Mouse (Mus musculus): ENCODE measurements at regions not wholly inside any gene's neighbourhood (a gene's known extent, or its start where the extent isn't known, plus 50 kb on each side); places are given as distances from the start of the nearest gene placed in this dataset.

DNA sequence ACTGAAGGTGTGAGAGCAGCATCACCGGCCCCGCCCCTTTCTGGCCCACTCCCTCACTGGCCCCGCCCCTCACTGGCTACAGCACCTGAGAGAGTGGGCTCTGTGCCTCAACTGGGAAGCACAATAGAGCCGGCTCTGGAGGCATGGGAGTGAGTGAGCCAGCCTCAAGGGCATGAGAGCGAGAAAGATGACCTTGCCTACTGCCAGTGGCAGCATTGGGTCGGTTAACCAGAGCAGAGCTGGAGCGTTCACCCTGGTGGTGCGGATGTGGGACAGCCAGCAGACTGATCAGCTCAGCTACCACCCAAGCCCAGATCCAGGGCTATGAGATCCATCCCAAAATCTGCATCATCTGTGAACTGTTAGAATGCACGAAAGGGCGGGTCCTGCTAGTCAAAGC lies 304.7 kb upstream of the Hs6st1 start:
- H3K79me2 ChIP-seq (ENCODE audit: control insufficient read depth, insufficient read depth, low read length, poor library complexity), result no peaks in the 10 kb centered on the region
- H3K27me3 ChIP-seq (ENCODE audit: control insufficient read depth in 1 of 2, insufficient read depth in 2 of 2, low read length in 2 of 2), result peaks cover 0 to 2% of the 10 kb centered on the region in 2 experiments; a peak in 1 of 4 replicates
- no peak overlapping the region for H3K27ac ChIP-seq (ENCODE audit: control insufficient read depth, low read depth, low read length)
- H3K9ac ChIP-seq (ENCODE audit: control insufficient read depth, low read depth, low read length, poor library complexity, severe bottlenecking), result no peak overlapping the region
- no peak for TF ChIP-seq EP300 (IDR thresholded peaks at IDR 0.05; ENCODE audit: low read depth in 1 of 2, low read length in 2 of 2)
- TF ChIP-seq RAD21 (IDR thresholded peaks at IDR 0.05; ENCODE audit: low read depth, low read length), result no peak
- no peak overlapping the region for H3K4me3 ChIP-seq (ENCODE audit: control insufficient read depth in 1 of 2, insufficient read depth in 1 of 2, low read depth in 2 of 2, low read length in 2 of 2)
- H3K4me1 ChIP-seq (ENCODE audit: control insufficient read depth in 1 of 2, insufficient read depth in 2 of 2, low read length in 2 of 2), result no peaks in the 10 kb centered on the region
- H3K9me3 ChIP-seq (replicated peaks; ENCODE audit: insufficient read depth, low read length), result no peaks in the 10 kb centered on the region
- H3K36me3 ChIP-seq (ENCODE audit: control insufficient read depth in 1 of 2, insufficient read depth in 2 of 2, low read length in 2 of 2), result no peaks in the 10 kb centered on the region
- DNase-seq (ENCODE audit: low read depth, low spot score), result no peak

DNA sequence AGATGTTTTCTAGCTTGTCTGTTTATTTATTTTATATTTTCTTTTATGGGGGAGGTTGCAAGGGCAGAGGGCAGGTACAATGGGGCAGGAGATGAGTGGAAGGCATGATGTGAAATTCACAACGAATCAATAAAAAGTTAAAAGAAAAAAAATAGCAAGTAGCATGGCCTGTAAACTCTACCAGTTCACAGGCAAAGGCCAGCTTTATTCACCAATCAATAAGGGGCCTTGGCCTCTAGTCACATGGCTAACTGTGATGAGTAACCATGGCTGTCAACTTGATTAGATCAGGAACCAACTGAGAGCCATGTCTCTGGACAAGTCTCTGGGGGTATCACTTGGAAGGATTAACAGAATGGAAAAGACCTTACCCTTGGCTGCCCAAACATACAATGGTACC lies 304.1 kb upstream of the Hs6st1 start:
- no peak overlapping the region for H3K27ac ChIP-seq (ENCODE audit: control insufficient read depth, low read depth, low read length)
- no peaks in the 10 kb centered on the region for H3K79me2 ChIP-seq (ENCODE audit: control insufficient read depth, insufficient read depth, low read length, poor library complexity)
- DNase-seq (ENCODE audit: low read depth, low spot score), result no peak
- peaks cover 0 to 2% of the 10 kb centered on the region in 2 experiments; a peak in 1 of 4 replicates for H3K27me3 ChIP-seq (ENCODE audit: control insufficient read depth in 1 of 2, insufficient read depth in 2 of 2, low read length in 2 of 2)
- TF ChIP-seq CTCF (IDR thresholded peaks at IDR 0.05 in 2 of 3, conservative IDR thresholded peaks at IDR 0.05 in 1 of 3; ENCODE audit: control insufficient read depth in 1 of 3, insufficient read depth in 1 of 3, low read depth in 2 of 3, low read length in 3 of 3, poor library complexity in 1 of 3, severe bottlenecking in 1 of 3) (no peak), GATA1 (IDR thresholded peaks at IDR 0.05; ENCODE audit: low read depth, low read length) (no peak), USF1 (IDR thresholded peaks at IDR 0.05; ENCODE audit: low read depth, low read length) (no peak), TCF12 (IDR thresholded peaks at IDR 0.05; ENCODE audit: low read depth, low read length) (no peak), MAX (IDR thresholded peaks at IDR 0.05; ENCODE audit: low read length) (no peak), CHD1 (IDR thresholded peaks at IDR 0.05; ENCODE audit: low read depth, low read length) (no peak), EP300 (IDR thresholded peaks at IDR 0.05; ENCODE audit: low read depth in 1 of 2, low read length in 2 of 2) (no peak), MAZ (IDR thresholded peaks at IDR 0.05; ENCODE audit: low read depth, low read length) (no peak), ETS1 (IDR thresholded peaks at IDR 0.05; ENCODE audit: low read depth, low read length) (no peak), MYB (IDR thresholded peaks at IDR 0.05; ENCODE audit: low read depth, low read length) (no peak), MXI1 (IDR thresholded peaks at IDR 0.05; ENCODE audit: low read depth, low read length) (no peak), ZMIZ1 (IDR thresholded peaks at IDR 0.05; ENCODE audit: low read depth, low read length) (no peak), TAL1 (IDR thresholded peaks at IDR 0.05; ENCODE audit: low read length) (no peak), NELFE (IDR thresholded peaks at IDR 0.05; ENCODE audit: low read depth, low read length) (no peak)
- H3K4me1 ChIP-seq (ENCODE audit: control insufficient read depth in 1 of 2, insufficient read depth in 2 of 2, low read length in 2 of 2), result no peaks in the 10 kb centered on the region
- H3K9me3 ChIP-seq (replicated peaks; ENCODE audit: insufficient read depth, low read length), result no peaks in the 10 kb centered on the region
- H3K36me3 ChIP-seq (ENCODE audit: control insufficient read depth in 1 of 2, insufficient read depth in 2 of 2, low read length in 2 of 2), result no peaks in the 10 kb centered on the region
- no peak overlapping the region for H3K4me3 ChIP-seq (ENCODE audit: control insufficient read depth in 1 of 2, insufficient read depth in 1 of 2, low read depth in 2 of 2, low read length in 2 of 2)
- no peak overlapping the region for H3K9ac ChIP-seq (ENCODE audit: control insufficient read depth, low read depth, low read length, poor library complexity, severe bottlenecking)

DNA sequence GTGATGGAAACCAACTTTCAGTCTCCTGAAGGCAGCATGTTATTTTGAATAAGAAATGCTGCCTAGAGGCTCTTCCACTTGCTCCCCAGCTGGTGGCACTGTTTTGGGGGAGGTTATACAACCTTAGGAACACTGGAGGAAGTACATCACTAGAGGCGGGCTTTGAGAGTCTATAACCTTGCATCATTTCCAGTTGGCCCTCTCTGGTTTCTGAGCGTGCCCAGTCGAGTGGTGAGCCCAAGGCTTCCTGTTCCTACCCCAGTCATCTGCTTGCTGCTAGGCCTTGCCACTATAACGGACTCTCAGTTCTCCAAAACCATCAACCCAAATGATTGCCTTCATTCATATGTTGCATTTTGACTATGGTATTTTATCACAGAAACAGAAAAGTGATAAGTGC lies 302.5 kb upstream of the Hs6st1 start:
- Histone ChIP-seq H3K27me3 (ENCODE audit: control insufficient read depth in 1 of 2, insufficient read depth in 2 of 2, low read length in 2 of 2) (no peaks in the 10 kb centered on the region), H3K9ac (ENCODE audit: control insufficient read depth, low read depth, low read length, poor library complexity, severe bottlenecking) (no peak overlapping the region), H3K27ac (ENCODE audit: control insufficient read depth, low read depth, low read length) (no peak overlapping the region), H3K36me3 (ENCODE audit: control insufficient read depth in 1 of 2, insufficient read depth in 2 of 2, low read length in 2 of 2) (no peaks in the 10 kb centered on the region), H3K9me3 (replicated peaks; ENCODE audit: insufficient read depth, low read length) (no peaks in the 10 kb centered on the region), H3K79me2 (ENCODE audit: control insufficient read depth, insufficient read depth, low read length, poor library complexity) (no peaks in the 10 kb centered on the region), H3K4me1 (ENCODE audit: control insufficient read depth in 1 of 2, insufficient read depth in 2 of 2, low read length in 2 of 2) (no peaks in the 10 kb centered on the region), H3K4me3 (ENCODE audit: control insufficient read depth in 1 of 2, insufficient read depth in 1 of 2, low read depth in 2 of 2, low read length in 2 of 2) (no peak overlapping the region)
- TF ChIP-seq USF1 (IDR thresholded peaks at IDR 0.05; ENCODE audit: low read depth, low read length), result no peak
- no peak for TF ChIP-seq MAZ (IDR thresholded peaks at IDR 0.05; ENCODE audit: low read depth, low read length)
- TF ChIP-seq HCFC1 (IDR thresholded peaks at IDR 0.05; ENCODE audit: low read depth, low read length), result no peak
- no peak for TF ChIP-seq POLR2A (IDR thresholded peaks at IDR 0.05; ENCODE audit: control insufficient read depth in 1 of 2, insufficient read depth in 1 of 2, low read depth in 1 of 2, low read length in 2 of 2, poor library complexity in 1 of 2)
- TF ChIP-seq BHLHE40 (IDR thresholded peaks at IDR 0.05; ENCODE audit: borderline replicate concordance, low read depth, low read length), result no peak
- TF ChIP-seq ZNF384 (IDR thresholded peaks at IDR 0.05; ENCODE audit: low read depth, low read length), result no peak
- TF ChIP-seq RCOR1 (IDR thresholded peaks at IDR 0.05; ENCODE audit: low read depth, low read length), result no peak
- no peak for TF ChIP-seq ETS1 (IDR thresholded peaks at IDR 0.05; ENCODE audit: low read depth, low read length)
- TF ChIP-seq JUND (IDR thresholded peaks at IDR 0.05; ENCODE audit: low read depth, low read length), result no peak
- no peak for TF ChIP-seq TBP (IDR thresholded peaks at IDR 0.05; ENCODE audit: low read depth, low read length)
- TF ChIP-seq GABPA (IDR thresholded peaks at IDR 0.05; ENCODE audit: low read depth, low read length), result no peak
- TF ChIP-seq CTCF (IDR thresholded peaks at IDR 0.05 in 2 of 3, conservative IDR thresholded peaks at IDR 0.05 in 1 of 3; ENCODE audit: control insufficient read depth in 1 of 3, insufficient read depth in 1 of 3, low read depth in 2 of 3, low read length in 3 of 3, poor library complexity in 1 of 3, severe bottlenecking in 1 of 3), result peak in 2 of 3 experiments; percentile 21 to 48; a peak in 2 of 6 replicates
- TF ChIP-seq CHD2 (IDR thresholded peaks at IDR 0.05; ENCODE audit: low read length), result no peak
- TF ChIP-seq POLR2AphosphoS2 (IDR thresholded peaks at IDR 0.05; ENCODE audit: low read length), result no peak
- TF ChIP-seq SMC3 (IDR thresholded peaks at IDR 0.05; ENCODE audit: low read depth, low read length), result peak; percentile 54
- peak; percentile 18; the same call in 1 of the 2 replicates for TF ChIP-seq RAD21 (IDR thresholded peaks at IDR 0.05; ENCODE audit: low read depth, low read length)
- DNase-seq (ENCODE audit: low read depth, low spot score), result peak; percentile 58
